Mouse (Mus musculus): ENCODE measurements around the gene A730061H03Rik.

A730061H03Rik gene

GRCm38 (mm10) chr14:55581981-55582681, 21.9 kb upstream of the A730061H03Rik start:
- no peak for DNase-seq (ENCODE audit: low spot score in 2 of 2)

DNA sequence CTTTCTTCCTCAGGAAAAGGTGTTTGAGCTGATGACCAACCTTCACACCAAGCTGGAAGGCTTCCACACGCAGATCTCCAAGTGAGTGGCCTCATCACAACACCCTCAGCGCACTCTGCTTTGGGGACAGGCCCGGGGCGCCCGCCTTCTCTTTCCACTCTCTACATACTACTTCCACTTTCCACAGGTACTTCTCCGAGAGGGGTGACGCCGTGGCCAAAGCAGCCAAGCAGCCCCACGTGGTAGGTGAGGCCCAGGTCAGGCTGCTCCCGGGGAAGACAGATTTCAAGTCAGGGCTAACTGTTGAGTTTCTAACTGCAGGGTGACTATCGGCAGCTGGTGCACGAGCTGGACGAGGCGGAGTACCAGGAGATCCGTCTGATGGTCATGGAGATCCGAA, 20.5 kb upstream of the A730061H03Rik start:
- peak in 1 of 2 experiments; percentile 33 for DNase-seq (ENCODE audit: low spot score in 2 of 2)

- DNase-seq (ENCODE audit: low spot score in 2 of 2): no peak
Measured at GRCm38 (mm10) chr14:55579511-55580496, 19.6 kb upstream of the A730061H03Rik start.

DNA sequence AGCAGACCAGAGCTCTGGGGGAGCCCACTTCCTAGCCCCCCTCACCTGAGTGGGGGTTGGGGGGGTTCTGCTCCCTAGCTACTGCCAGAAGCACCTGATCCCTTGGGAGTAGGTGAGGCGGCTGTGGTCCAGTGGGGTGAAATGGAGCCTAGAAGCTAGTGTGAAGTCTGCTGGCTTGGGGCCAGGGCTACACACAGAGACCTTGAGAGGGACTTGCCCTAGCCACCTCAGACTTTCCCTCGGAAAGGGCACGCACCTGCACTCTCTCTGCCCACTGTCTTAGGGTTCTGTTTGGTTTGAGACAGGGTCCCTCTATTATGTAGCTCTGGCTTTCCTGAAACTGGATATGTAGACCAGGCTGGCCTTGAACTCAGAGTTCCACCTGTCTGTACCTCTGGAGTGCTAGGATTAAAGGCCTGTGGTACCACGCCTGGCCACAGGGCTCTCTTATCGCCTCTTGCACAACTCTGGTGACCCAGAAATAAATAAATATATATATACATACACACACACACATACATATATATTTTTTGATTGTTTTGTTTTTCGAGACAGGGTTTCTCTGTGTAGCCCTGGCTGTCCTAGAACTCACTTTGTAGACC, 18.6 kb upstream of the A730061H03Rik start:
- DNase-seq (ENCODE audit: low spot score in 2 of 2): peak; percentile 61 to 70

DNA sequence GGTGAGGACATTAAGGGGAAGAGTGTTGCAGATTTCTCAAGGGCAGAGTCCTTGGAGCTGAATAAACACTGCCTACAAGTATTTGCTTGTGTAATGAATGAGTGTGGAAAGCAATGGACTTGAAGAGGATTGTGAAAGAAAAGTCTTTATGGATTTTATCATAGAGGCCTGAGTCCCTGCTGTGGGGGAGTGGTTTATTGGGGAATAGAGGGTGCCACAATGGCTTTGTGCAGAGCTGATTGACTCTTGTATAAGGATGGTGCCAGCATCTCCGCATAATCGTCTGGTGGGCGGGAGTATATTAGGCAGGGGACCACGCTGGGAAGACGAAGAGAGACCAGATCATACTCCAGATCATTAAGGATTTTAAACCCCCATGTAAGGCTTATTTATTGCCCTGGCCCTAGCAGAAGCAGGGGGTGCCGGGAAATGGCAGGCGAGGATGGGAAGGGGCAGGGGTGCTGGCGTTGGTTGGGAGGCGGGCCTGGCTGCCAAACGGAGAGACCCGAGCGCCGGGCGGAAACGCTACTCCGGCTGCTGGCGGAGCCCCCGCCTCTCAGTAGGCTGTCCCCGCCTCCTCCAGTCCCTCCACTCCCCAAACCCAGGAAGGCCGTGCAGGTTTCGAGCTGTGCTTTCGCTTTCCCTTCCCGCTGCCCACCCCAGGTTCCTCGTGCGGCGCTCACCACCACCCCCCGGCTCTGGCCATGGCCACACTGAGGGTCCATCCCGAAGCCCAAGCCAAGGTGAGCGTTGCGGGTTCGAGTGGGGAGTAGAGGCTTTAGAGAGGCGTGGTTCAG, 17.9 kb upstream of the A730061H03Rik start, which contains the start of gene Psme1:
Psme1 (plus strand) TSS at position 253 of the 797 bp plus-strand sequence.
- peak; percentile 90 to 91 for DNase-seq (ENCODE audit: low spot score in 2 of 2)

DNA sequence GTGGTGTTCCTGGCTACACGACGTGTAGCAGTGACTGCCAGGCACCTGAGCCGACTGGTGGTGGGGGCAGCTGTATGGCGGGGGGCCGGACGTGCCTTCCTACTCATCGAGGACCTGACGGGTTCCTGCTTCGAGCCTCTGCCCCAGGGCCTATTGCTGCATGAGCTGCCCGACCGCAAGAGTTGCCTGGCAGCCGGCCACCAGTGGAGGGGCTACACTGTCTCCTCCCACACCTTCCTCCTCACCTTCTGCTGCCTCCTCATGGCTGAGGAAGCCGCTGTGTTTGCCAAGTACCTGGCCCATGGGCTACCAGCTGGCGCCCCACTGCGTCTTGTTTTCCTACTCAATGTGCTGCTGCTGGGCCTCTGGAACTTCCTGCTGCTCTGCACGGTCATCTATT, 16.2 kb upstream of the A730061H03Rik start:
- DNase-seq (ENCODE audit: low spot score in 2 of 2): no peak

DNA sequence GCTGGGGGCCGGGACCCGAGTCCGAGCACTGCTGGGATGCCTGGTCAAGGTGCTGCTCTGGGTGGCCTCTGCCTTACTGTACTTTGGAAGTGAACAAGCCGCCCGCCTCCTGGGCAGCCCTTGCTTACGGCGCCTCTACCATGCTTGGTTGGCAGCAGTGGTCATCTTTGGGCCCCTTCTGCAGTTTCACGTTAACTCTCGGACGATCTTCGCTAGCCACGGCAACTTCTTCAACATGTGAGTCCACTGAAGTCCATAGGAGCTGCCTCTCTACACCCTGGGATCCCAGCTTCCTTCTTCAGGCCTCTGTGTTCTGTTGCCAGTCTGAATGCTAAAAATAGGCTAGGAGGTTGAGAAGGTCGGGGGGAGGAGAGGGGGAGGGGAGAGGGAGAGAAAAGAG, 15.5 kb upstream of the A730061H03Rik start:
- DNase-seq (ENCODE audit: low spot score in 2 of 2): no peak

GRCm38 (mm10) chr14:55575302-55575701, 15.1 kb upstream of the A730061H03Rik start, which contains the start of gene Fitm1:
Fitm1 (plus strand) TSS chr14:55575617.
- DNase-seq (ENCODE audit: low spot score in 2 of 2): no peak

GRCm38 (mm10) chr14:55571760-55572159, 11.6 kb upstream of the A730061H03Rik start:
- no peak for DNase-seq (ENCODE audit: low spot score in 2 of 2)

DNA sequence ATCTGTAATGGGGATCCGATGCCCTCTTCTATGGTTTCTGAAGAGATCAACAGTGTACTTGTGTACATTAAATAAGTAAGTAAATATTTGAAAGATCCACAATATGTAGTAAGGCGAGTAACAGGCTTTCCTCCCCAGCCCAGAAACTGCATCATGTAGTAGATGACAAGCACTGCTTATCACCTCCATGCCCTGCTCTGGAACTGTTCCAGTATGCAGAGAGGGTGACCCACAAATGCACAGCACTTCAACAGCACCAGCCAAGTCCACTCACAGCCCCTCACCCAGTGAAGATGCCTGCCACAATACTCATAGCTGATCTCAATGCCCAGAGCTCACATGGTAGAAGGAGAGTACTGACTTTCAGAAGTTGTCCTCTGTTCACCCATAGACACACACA, 10.4 kb upstream of the A730061H03Rik start:
- no peak for DNase-seq (ENCODE audit: low spot score in 2 of 2)

DNA sequence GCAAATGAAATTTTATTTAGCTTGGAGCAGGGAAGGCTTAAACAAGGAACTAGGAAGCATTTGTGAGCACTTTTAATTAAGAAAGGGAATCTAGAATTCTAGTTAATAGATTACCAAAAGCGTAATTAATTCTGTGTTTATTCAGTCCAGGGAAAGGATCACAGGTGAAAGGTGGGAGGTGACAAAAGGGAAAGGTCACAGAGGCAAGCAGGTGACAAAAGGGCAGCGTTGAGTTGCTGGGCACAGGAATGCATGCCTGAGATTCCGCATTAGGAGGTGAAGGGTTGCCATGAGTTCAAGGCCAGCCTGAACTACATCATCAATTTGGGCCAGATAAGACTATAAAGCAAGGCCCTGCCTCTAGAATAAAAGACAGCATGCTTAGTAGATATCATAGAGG, 7.3 kb upstream of the A730061H03Rik start:
- no peak for DNase-seq (ENCODE audit: low spot score in 2 of 2)

DNA sequence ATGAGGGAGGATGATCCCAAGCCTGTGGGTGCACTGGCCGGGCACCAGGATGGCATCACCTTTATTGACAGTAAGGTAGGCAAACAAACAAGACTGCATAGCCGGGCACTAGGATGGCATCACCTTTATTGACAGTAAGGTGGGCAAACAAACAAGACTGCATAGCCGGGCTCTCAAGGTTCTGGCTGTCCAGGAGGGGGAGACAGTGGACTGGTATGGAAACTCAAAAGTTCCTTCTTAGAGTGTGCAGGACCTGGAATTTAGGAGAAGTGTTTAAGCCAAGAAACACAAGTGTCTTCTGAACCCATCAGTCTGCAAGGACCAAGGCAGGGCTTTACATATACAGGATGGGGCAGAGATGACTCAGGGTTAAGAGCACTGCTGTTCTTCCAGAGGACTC, 5.5 kb upstream of the A730061H03Rik start:
- DNase-seq (ENCODE audit: low spot score in 2 of 2): no peak

GRCm38 (mm10) chr14:55563249-55563648, 3.0 kb upstream of the A730061H03Rik start:
- DNase-seq (ENCODE audit: low spot score in 2 of 2): no peak

GRCm38 (mm10) chr14:55561860-55562259, 1.7 kb upstream of the A730061H03Rik start:
- DNase-seq (ENCODE audit: low spot score in 2 of 2): no peak

- peak; percentile 94 to 95 for DNase-seq (ENCODE audit: low spot score in 2 of 2)
Measured at GRCm38 (mm10) chr14:55559799-55560201, 406 bp downstream of the A730061H03Rik start, which contains the start of gene Dcaf11. Dcaf11 (plus strand) TSS chr14:55560006.

- no peak for DNase-seq (ENCODE audit: low spot score in 2 of 2)
Measured at GRCm38 (mm10) chr14:55558740-55559448, 1.3 kb downstream of the A730061H03Rik start.

GRCm38 (mm10) chr14:55557587-55557986, 2.6 kb downstream of the A730061H03Rik start:
- DNase-seq (ENCODE audit: low spot score in 2 of 2): no peak

DNA sequence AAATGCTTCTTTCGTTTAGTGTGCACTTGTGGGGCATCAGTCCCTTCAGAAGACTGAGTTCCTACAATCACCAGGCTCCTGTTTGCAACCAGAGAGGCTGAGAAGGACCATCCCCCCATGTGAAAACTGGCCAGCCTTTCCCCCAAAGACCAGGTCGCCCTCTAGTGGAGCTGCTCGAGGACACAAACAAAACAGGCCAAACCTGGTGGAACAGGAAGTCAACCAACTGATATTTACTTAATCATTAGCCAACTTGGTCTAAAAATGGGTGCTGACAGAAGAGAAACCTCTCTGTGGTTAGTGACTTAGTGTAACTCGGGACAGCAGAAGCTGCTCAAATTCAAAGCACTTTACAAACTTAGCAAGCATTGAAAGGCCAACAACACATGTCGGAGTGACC, 3.2 kb downstream of the A730061H03Rik start:
- DNase-seq (ENCODE audit: low spot score in 2 of 2): peak; percentile 77 to 84

DNA sequence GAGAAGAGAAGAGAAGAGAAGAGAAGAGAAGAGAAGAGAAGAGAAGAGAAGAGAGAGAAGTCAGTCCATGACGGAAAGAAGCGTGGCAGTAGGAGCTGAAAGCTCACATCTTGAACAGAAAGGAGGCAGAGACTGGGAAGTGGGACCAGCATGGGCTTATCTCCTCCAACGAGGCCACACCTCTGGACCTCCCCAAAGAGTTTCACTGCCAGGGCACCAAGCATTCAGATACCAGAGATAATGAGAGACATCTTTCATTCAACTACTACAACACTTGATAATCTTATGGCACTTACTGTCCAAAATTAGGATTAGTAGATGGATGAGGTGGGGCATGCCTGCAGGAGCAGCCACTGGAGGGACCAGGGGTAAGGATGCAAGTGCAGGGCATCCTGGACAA, 4.4 kb downstream of the A730061H03Rik start:
- no peak for DNase-seq (ENCODE audit: low spot score in 2 of 2)

DNA sequence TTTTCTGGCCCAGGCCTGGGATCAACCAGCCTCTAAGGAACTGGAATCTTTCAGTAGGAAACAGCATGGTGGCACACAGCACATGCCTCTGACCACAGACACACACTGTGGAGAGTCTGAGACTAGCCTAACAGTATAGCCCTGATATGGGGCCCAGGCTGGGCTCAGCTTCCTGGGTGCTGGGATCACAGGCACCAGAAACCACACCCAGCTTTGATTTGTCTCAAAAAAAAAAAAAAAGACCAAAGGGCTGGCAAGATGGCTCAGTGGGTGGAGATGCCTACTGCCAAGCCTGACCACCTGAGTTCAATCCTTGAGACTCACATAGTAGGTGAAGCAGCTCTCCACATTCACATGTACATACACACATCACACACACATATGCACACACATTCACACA, 5.6 kb downstream of the A730061H03Rik start:
- no peak for DNase-seq (ENCODE audit: low spot score in 2 of 2)

DNA sequence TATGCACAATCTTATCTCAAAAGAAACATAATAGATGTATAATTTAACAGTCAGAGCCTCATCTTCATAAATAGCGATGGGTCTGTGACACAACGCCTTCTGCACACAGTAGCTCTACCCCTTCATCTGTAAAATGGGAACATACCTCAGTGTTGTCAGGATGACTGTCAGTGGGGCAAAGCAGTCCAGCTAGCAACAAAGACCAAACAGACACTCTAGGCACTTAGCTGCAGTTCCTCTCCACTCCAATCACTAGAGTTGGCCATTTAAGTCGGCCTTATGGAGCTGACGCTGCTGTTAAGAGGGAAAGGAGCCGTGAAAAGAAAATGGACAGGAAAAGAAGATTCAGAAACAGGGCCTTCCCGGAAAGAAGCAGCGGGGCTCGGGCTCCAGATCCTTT, 8.4 kb downstream of the A730061H03Rik start:
- DNase-seq (ENCODE audit: low spot score in 2 of 2): no peak
